Mouse (Mus musculus): ENCODE results near the gene Fbxo40. TPM values are rescaled to one million over a fixed set of nuclear protein-coding genes. Genes with fewer than 3 reads are reported as not detected.

Gene Fbxo40
- polyA plus RNA-seq, 1 experiment from 2014 or later = 1.6 TPM

Other genes with a start within 250 kb of the Fbxo40 start
- gene Slc15a2, start 205.5 kb downstream of the Fbxo40 start, polyA plus RNA-seq (2015; fragmentation: Nextera tagmentation; extraction: Ambion mirVana) = 21.7 and 28.5 TPM in 2 replicates
- 33.8 TPM in 2 replicates for gene Iqcb1, start 162.1 kb downstream of the Fbxo40 start, polyA plus RNA-seq (2015; fragmentation: Nextera tagmentation; extraction: Ambion mirVana)
- 9.8 and 11.6 TPM in 2 replicates for gene Eaf2, start 115.5 kb downstream of the Fbxo40 start, polyA plus RNA-seq (2015; fragmentation: Nextera tagmentation; extraction: Ambion mirVana)
- 97.0 and 106 TPM in 2 replicates for gene Golgb1, start 115.3 kb downstream of the Fbxo40 start, polyA plus RNA-seq (2015; fragmentation: Nextera tagmentation; extraction: Ambion mirVana)
- gene Hcls1, start 55.5 kb downstream of the Fbxo40 start, polyA plus RNA-seq (2015; fragmentation: Nextera tagmentation; extraction: Ambion mirVana) = 5.7 TPM in 2 replicates
- gene Polq, start 21.3 kb upstream of the Fbxo40 start, polyA plus RNA-seq (2015; fragmentation: Nextera tagmentation; extraction: Ambion mirVana) = 6.3 and 7.8 TPM in 2 replicates